Mouse (Mus musculus) liver, embryonic 16.5 days (tissue): ENCODE measurements around the gene Lsm7. TPM values are rescaled to one million over a fixed set of nuclear protein-coding genes. Genes with fewer than 3 reads are reported as not detected.
A peak's percentile ranks its signal among the peaks of the same experiment; 100 is the strongest.

Source experiments
- ATAC-seq: fragments of 200-750 bp; cut with Nextera tagmentation; 2 replicates; pipeline ENCODE4 v1.8.0; 2017; ENCODE audit warnings: low read depth, mild to moderate bottlenecking, moderate number of reproducible peaks, moderate library complexity
- H3K27ac ChIP-seq: fragments of 300-500 bp; sonication (generic); 2 replicates; pipeline ENCODE4 v1.5.1; 2014; ENCODE audit warnings: mild to moderate bottlenecking, low read length
- H3K27me3 ChIP-seq: fragments of 300-500 bp; sonication (generic); 2 replicates; pipeline ENCODE4 v1.6.1; 2014; ENCODE audit warnings: low read depth, low read length, mixed read lengths; ENCODE audit not compliant: control insufficient read depth, insufficient read depth
- H3K36me3 ChIP-seq: fragments of 300-500 bp; sonication (generic); 2 replicates; pipeline ENCODE4 v1.6.1; 2014; ENCODE audit warnings: mild to moderate bottlenecking; ENCODE audit not compliant: control insufficient read depth, insufficient read depth
- H3K4me1 ChIP-seq: fragments of 300-500 bp; sonication (generic); 2 replicates; pipeline ENCODE4 v1.6.1; 2014; ENCODE audit warnings: low read depth, low read length, mixed read lengths; ENCODE audit not compliant: control insufficient read depth
- H3K4me2 ChIP-seq: fragments of 300-500 bp; sonication (generic); 2 replicates; pipeline ENCODE4 v1.6.1; 2014; ENCODE audit warnings: low read depth, low read length, mixed read lengths
- H3K4me3 ChIP-seq: fragments of 300-500 bp; sonication (generic); 2 replicates; pipeline ENCODE4 v1.5.1; 2014; ENCODE audit warnings: low read depth, mild to moderate bottlenecking, low read length
- H3K9ac ChIP-seq: fragments of 300-500 bp; sonication (generic); 2 replicates; pipeline ENCODE4 v1.6.1; 2014; ENCODE audit warnings: low read depth, low read length
- H3K9me3 ChIP-seq: fragments of 300-500 bp; sonication (generic); replicated peaks from 2 replicates; pipeline ENCODE4 v1.6.1; 2016; ENCODE audit warnings: low read length; ENCODE audit not compliant: control insufficient read depth
- WGBS: fragments of 180-500 bp; shearing (Covaris S2); extraction: QIAGEN DNeasy Blood & Tissue Kit; methylation state at CpG from one replicate; pipeline ENCODE4 v1.1.7; 2014; ENCODE audit not compliant: insufficient replicate concordance; 5-methylcytosine and 5-hydroxymethylcytosine counted together
- polyA plus RNA-seq: library from polyadenylated mRNA; unstranded; fragments of >200 nt; fragmentation: Nextera tagmentation; extraction: Ambion mirVana; gene quantifications from 2 replicates; pipeline ENCODE4 v1.2.1, GENCODE M21; 2015

Lsm7 gene
- polyA plus RNA-seq, 1 experiment from 2014 or later = 92.5 TPM

DNA sequence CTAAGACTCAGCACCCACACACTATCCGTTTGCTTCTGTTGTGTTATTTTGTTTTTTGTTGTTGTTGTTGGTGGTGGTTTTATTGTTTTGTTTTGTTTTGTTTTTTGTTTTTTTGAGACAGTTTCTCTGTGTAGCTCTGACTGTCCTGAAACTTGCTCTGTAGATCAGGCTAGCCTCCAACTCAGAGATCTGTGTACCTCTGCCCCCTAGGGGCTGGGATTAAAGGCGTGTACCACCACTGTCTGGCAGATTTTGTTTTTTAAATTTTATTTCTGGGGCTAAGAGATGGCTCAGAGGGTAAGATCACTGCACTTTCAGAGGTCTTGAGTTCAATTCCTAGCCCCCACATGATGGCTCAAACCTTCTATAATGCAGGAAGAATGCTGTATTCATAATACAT lies 25.9 kb upstream of the Lsm7 start:
- no peak overlapping the region for H3K4me3 ChIP-seq
- peak overlapping the region; percentile 45 for H3K27ac ChIP-seq
- H3K9ac ChIP-seq = no peak overlapping the region
- H3K4me2 ChIP-seq = peak overlapping the region; percentile 25; the same call in 1 of the 2 replicates
- H3K9me3 ChIP-seq = no peaks in the 10 kb centered on the region
- peaks cover 23% of the 10 kb centered on the region for H3K4me1 ChIP-seq
- WGBS = 55% methylated on average over 2 of the region's 2 CpGs
- H3K36me3 ChIP-seq = no peaks in the 10 kb centered on the region
- no peak for ATAC-seq
- no peaks in the 10 kb centered on the region for H3K27me3 ChIP-seq

DNA sequence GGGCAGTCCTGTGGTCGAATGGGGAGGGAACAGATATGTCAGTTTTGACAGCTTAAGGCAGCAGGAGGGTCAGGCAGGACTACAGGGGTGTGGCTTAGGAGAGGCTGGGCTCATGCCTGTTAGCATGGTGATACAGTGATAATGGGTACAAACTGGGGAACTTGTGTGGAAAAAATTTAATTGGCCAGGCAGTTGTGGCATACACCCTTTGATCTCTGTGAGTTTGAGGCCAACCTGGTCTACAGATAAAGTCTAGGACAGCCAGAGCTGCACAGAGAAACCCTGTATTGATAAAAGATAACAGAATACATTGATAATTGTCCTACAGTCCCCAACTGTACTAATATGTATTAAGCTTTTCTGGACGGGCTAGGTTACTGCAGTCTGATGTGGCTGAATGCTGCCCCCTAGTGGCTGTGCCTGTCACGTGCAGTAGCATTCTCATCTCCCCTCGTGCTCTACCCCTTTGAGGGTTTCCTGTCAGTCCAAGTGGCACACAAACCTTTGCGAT lies 25.2 kb upstream of the Lsm7 start:
- Histone ChIP-seq H3K9me3 (no peaks in the 10 kb centered on the region), H3K27ac (peak overlapping the region; percentile 45), H3K27me3 (no peaks in the 10 kb centered on the region), H3K4me3 (no peak overlapping the region), H3K4me1 (peaks cover 23% of the 10 kb centered on the region), H3K4me2 (peak overlapping the region; percentile 25; the same call in 1 of the 2 replicates), H3K36me3 (no peaks in the 10 kb centered on the region), H3K9ac (0 out of 2 replicates have a peak overlapping the region, but pooled peaks have one; percentile 4)
- peak; percentile 92 for ATAC-seq
- 4% methylated on average over 5 of the region's 5 CpGs for WGBS

DNA sequence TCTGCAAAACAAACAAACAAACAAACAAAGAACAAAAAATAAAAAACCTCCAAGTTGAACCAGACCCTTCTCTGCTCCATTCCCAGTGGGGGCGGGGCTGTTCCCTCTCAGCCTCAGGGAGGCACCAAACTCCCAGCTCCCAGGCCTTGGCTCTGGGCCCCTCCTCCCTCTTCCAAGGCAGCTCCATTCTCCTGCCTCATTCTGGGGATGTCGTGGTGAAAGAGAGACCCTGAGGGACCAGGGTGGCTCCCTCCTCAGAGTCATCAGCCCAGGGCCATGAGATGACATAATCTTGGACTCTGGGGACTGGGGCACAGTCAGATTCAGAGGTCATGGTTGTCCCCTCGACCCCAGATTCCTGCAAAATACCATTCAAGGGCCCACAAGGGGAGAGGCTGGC lies 21.6 kb upstream of the Lsm7 start:
- H3K27me3 ChIP-seq = peaks cover 2% of the 10 kb centered on the region; the same call in 1 of the 2 replicates
- ATAC-seq = no peak
- no peaks in the 10 kb centered on the region for H3K36me3 ChIP-seq
- no peak overlapping the region for H3K4me3 ChIP-seq
- peaks cover 23% of the 10 kb centered on the region for H3K4me1 ChIP-seq
- H3K9ac ChIP-seq = no peak overlapping the region
- peak overlapping the region; percentile 27; the same call in 1 of the 2 replicates for H3K27ac ChIP-seq
- H3K9me3 ChIP-seq = no peaks in the 10 kb centered on the region
- no peak overlapping the region for H3K4me2 ChIP-seq
- WGBS = 46% methylated on average over 3 of the region's 3 CpGs

DNA sequence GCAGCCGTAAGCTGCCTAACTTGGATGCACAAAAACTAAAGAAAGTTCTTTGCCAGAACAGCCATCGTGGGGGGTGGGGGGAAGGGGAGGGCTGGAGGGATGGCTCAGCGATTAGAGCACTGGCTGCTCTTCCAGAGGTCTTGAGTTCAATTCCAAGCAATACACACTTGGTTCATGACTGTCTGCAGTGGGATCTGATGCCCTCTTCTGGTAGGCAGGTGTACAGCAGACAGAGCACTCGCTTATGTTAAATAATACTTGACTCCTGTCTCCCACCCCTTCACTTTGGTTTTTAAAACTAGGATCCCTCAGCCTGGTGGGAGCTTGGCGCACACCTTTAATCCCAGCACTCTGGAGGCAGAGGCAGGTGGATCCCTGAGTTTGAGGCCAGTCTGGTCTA lies 21.0 kb upstream of the Lsm7 start:
- Histone ChIP-seq H3K27me3 (peaks cover 3% of the 10 kb centered on the region; the same call in 1 of the 2 replicates), H3K9ac (no peak overlapping the region), H3K27ac (no peak overlapping the region), H3K4me1 (peaks cover 25% of the 10 kb centered on the region), H3K9me3 (no peaks in the 10 kb centered on the region), H3K4me3 (no peak overlapping the region), H3K36me3 (no peaks in the 10 kb centered on the region), H3K4me2 (no peak overlapping the region)
- no peak for ATAC-seq
- WGBS = 24% methylated on average over 5 of the region's 5 CpGs

DNA sequence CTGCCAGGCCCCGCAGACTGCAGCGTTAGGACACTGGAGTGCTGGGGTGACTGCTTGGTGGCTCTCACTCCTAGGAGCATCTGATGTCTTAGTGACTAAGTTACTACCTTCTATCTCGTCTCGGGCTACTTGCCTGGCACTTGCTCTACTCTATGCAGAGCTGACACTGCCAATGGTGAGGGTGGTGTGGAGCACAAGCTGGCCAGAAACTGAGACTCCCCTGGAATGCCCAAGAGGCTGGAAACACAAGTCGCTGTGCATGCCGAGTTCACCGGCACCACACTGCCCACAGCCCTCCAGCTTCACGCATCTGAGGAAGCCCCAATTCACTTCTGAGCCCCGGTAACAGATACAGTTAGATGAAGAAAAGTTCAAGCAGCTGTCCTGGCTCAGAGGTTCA lies 19.0 kb upstream of the Lsm7 start:
- H3K4me1 ChIP-seq = peaks cover 6% of the 10 kb centered on the region
- H3K4me3 ChIP-seq = no peak overlapping the region
- no peaks in the 10 kb centered on the region for H3K9me3 ChIP-seq
- H3K27me3 ChIP-seq = peaks cover 3% of the 10 kb centered on the region; the same call in 1 of the 2 replicates
- no peak overlapping the region for H3K27ac ChIP-seq
- H3K36me3 ChIP-seq = no peaks in the 10 kb centered on the region
- no peak for ATAC-seq
- H3K9ac ChIP-seq = no peak overlapping the region
- no peak overlapping the region for H3K4me2 ChIP-seq
- 76% methylated on average over 9 of the region's 9 CpGs for WGBS

DNA sequence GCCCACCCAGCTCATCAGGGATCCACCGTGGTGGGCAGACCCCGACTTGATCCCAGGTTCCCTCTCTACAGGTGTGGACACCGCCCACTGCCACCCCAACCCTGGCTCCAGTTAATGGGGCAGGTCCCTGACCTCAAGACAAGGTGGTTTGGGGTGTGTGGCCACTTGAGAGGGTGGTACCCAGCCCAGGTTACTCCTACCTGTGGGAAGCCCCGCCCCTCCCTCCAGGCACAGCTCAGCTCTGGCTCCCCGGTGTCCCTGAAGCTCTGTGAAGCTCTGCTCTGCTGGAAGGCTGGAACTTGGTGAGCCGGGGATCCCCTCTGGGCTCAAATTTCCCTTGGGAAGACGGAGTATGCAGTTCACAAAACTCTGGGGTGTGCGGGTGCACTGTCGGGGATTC lies 16.6 kb upstream of the Lsm7 start, which contains the start of gene Tmprss9:
Gene Tmprss9 (plus strand): TSS at position 268 of the 400 bp plus-strand sequence.
- no peak for ATAC-seq
- no peak within 1 kb of the TSS for H3K9ac ChIP-seq
- H3K4me3 ChIP-seq = no peak within 1 kb of the TSS
- no peaks in the 10 kb centered on the region for H3K9me3 ChIP-seq
- H3K4me2 ChIP-seq = no peak within 1 kb of the TSS
- peaks cover 3% of the 10 kb centered on the region; the same call in 1 of the 2 replicates for H3K27me3 ChIP-seq
- H3K27ac ChIP-seq = no peak within 1 kb of the TSS
- WGBS = 21% methylated on average over 9 of the region's 9 CpGs
- H3K4me1 ChIP-seq = peaks cover 5% of the 10 kb centered on the region
- H3K36me3 ChIP-seq = peaks cover 15% of the 10 kb centered on the region

DNA sequence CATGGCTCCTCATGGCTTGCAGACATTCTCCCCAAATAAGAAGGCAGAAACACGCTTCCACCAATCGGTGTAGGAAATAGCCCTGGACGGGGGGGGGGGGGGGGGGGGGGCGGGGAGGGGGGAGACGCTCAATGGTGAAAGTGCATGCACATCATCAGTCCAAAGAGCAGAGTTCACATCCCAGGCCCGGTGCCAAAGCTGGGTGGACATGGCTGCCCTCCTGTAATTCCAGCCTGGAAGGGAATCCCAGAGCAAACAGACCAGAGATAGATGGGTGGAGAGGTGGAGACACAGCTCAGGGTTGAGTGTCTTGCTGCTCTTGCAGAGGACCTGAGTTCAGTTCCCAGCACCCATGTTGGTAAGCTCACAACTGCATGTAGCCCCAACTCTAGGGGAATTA lies 16.0 kb upstream of the Lsm7 start:
- peaks cover 2% of the 10 kb centered on the region for H3K4me1 ChIP-seq
- ATAC-seq = no peak
- WGBS = 69% methylated on average over 3 of the region's 6 CpGs

DNA sequence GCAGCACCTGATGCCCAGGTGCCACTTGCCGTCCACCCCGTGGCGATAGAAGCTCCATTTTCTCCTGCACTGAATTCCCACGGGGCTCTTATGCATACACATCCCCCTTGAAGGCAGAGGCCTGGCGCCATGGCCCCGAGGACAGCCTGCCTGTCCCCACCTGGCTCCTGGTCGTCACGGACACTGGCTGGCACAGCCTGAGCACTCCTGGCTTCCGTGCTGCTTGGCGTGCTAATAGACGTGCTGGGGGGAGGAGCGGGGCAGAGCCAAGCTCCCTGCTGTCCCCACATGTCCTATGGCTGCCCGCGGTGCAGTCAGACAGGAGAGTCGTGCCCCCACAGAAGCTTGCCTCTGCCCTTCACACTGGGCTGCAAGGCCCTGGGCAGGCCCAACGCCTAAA lies 9.4 kb upstream of the Lsm7 start:
- H3K9me3 ChIP-seq = no peaks in the 10 kb centered on the region
- H3K36me3 ChIP-seq = peaks cover 66% of the 10 kb centered on the region
- H3K4me1 ChIP-seq = peaks cover 39% of the 10 kb centered on the region
- no peak overlapping the region for H3K9ac ChIP-seq
- no peak overlapping the region for H3K4me3 ChIP-seq
- H3K27ac ChIP-seq = no peak overlapping the region
- H3K4me2 ChIP-seq = no peak overlapping the region
- ATAC-seq = no peak
- no peaks in the 10 kb centered on the region for H3K27me3 ChIP-seq
- 90% methylated on average over 16 of the region's 16 CpGs for WGBS

More for the DNA sequence above, 16.0 kb upstream of the Lsm7 start:
- Histone ChIP-seq H3K9me3 (no peaks in the 10 kb centered on the region), H3K9ac (no peak overlapping the region), H3K4me2 (no peak overlapping the region), H3K4me3 (no peak overlapping the region), H3K36me3 (peaks cover 21% of the 10 kb centered on the region), H3K27me3 (peaks cover 3% of the 10 kb centered on the region; the same call in 1 of the 2 replicates), H3K27ac (no peak overlapping the region)

DNA sequence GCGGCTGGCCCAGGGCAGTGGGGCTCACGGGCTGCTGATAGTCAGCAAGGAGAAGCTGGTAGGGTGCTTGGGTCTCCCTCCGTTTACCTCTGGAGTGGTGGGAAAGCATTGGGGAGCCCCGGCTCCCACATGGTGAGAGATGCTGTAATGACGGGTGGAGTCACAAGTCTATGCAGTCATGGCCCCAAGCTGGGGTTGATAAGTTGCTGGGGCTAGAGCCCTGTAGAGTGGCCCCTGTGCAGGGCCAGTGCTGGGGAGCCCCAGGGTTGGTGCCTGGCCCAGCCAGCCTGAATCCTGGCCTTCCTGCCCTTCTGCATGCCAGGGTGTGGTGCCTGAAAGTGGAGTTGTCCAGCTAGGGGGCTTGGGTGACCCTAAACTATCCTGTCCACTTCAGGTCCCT lies 7.3 kb upstream of the Lsm7 start:
- Histone ChIP-seq H3K4me3 (peak overlapping the region; percentile 11; the same call in 1 of the 2 replicates), H3K9ac (peak overlapping the region; percentile 12)

More for the DNA sequence above, 7.3 kb upstream of the Lsm7 start:
- Histone ChIP-seq H3K27ac (peak overlapping the region; percentile 77), H3K36me3 (peaks cover 59% of the 10 kb centered on the region), H3K4me2 (peak overlapping the region; percentile 27), H3K9me3 (no peaks in the 10 kb centered on the region), H3K4me1 (peaks cover 56% of the 10 kb centered on the region), H3K27me3 (no peaks in the 10 kb centered on the region)
- WGBS = 60% methylated on average over 5 of the region's 5 CpGs
- 0 out of 2 replicates have a peak, but pooled peaks have one; percentile 14 for ATAC-seq
